Mouse (Mus musculus) liver, adult (tissue): ENCODE results near the gene Fdps.

Experiments
- GATA4 ChIP-seq: IDR thresholded peaks from 2 replicates; pipeline ENCODE4 v1.6.1; 2014; ENCODE audit warnings: mild to moderate bottlenecking, low read length; ENCODE audit not compliant: insufficient replicate concordance

Gene Fdps

DNA sequence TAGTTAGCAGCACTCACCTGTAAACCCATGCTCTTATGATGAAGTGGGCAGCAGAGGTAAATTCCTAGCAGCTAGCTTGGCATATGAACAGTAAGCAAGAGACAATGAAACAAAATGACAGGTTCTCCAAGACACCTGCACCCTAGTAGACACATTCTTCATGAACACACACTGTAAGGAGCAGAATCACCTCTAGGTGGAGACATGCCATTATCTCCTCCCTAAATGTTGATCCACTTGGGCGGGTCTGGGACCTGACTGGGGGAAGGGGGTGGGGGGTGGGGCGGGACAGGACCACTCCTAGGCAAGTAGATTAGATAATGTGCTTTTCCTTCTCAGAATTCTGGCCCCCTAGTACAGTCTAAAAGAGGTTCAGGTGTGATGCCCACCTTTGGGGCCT is 13.8 kb upstream of the Fdps start:
- no peak for TF ChIP-seq GATA4

DNA sequence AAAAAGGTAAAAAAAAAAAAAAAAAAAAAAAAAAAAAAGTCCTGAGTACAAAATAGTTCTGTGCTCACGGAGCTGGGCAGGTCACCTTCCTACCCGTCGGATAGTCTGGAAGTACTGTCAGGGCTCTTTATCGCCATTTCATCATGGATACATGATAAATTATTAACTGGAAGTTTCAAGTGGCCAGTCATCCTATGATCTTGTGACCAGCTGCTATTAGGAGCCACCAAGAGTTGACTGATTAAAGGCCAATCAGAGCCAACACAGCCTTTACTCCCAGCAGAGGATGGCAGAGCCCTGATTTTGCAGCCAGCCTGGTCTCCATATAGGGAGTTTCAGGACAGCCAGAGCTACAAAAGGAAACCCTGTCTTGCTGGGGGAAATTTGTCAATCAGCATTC is 11.3 kb upstream of the Fdps start:
- no peak for TF ChIP-seq GATA4

DNA sequence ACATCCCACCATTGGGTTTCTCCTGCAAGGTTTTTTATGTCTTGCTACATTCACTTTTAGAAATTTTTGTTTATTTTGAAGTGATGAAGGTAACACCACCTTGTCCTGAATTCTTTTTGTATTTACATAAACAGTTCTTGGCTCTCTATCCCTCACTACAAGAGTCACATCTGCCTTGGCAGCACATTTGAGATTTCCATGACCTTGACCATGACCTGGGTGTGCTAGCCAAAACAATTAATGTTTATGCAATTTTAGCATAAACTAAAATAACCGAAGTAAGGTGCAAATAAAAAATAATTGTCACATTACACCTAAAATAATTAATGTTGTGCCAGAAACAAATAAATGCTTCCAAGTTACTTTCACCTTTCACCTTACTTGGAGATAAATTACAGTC is 6.4 kb upstream of the Fdps start:
- no peak for TF ChIP-seq GATA4

DNA sequence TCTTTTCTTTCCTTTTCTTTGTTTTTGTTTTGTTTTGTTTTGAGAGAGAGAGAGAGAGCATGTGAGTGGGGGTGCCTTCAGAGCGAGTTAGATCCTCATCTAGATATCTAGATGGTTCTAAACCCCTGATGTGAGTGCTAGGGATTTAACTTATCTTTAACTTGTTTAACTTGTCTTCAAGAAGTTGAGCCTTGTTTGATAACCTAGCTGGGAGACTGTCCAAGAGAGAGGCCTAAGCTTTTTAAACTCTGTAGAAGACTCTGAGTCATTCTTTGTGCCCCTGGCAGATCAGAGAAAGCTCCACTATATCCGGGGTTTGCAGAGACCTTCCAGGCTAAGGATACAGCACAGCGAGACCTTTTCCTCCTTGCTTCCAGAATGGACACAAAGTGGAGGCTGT is 5.8 kb upstream of the Fdps start:
- no peak for TF ChIP-seq GATA4

DNA sequence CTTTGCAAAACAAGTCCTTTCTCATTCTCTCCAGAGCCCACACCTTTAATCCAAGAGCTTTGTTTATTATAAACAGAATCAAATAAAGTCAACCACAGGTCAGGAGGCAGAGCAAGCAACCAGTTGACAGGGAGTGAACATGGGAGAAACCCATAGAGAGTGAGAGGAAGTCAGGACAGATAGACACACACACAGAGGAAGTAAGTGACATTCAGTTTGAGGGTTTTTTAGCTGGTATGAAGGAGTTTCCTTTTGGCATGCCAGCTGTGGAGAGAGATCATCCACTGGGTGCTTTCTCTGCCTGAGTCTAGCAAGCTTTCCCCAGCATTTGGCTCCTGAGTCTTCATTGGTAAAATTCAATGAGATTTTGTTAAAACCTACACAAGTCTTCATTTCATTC is 5.1 kb upstream of the Fdps start:
- no peak for TF ChIP-seq GATA4

DNA sequence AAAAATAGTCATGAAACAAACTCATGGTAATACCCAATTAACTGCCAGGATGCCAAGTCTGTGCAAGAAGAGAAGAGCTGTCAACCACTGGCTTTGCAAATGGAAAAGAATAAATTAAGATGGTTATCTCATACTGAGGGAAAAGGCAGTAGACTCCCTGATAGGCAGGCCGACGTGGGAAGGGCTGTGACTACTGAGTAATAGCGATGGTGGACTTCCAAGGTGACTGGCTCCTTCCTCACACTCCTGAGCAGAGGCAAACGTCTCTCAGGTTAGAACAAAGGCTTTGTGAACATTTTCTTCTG is 1.5 kb upstream of the Fdps start:
- TF ChIP-seq GATA4, result no peak

DNA sequence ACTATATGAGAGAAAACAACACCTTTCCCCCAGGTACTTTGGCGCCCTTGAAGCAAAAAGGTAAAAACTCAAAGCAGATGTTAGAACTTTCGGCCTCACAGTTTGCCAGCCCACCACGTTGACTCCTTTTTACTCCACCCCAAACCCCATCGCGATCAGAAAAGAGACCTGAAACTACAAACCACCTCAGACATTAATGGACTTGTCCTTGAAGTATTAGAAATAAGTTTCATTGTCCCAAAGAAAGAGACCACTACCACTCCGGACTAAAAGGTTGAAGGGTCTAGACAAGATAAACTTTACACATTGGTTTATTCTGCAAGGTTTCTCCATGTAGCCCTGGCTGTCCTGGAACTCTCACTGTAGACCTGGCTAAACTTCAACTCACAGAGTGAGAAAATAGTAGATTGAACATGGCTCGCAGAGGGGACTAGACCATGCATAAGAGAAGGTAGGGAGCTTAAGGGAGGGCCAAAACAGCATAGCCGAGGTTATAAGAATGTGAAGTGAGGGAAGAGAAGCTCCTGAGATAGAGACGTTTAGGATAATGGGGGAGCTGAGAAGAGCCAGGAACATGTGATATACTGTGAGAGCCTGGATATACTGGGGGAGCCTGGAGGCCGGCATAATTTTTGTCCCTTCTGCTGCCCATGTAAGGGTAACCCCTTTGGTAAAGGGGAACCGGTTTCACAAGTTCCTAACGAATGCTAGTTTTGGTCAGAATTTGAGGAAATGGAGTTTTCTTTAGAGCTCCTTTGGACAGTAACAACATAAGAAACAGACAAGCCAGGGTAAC is 934 bp upstream of the Fdps start:
- no peak for TF ChIP-seq GATA4

DNA sequence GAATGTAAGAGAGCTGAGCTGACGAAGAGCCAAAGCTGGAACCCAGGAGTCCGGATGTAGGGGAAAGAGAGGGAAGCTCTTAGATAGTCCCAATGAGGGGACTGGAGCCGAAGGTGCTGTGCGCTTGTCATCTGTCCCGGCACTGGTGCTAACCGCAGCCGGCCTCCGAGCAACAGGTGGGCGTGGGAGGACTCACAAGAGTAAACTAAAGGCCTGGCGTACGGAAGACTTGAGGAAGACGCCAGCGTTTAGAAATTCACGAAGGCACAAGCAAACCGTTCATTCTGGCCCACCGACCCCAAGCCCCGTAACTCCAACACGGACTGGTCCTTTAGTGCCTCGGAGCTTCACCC is 324 bp downstream of the Fdps start:
- no peak for TF ChIP-seq GATA4

DNA sequence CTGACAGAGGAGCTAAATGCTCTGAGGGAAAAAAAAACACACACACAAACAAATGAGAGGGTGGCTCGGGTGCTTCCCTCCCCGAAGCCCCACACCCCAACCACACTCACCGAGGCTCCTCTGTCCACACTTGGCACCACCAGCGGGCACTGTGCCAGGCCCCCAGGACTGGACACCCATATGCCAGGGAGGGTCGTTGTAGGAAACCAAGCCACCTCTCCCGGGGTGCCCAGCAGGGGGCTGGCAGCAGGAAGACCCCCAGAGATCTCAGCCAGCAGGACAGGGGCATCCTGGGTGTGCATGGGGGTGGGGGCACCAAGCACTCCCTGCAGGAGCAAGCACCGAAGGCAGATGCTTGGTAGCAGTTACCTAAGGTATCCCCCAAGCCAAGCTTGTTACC is 948 bp downstream of the Fdps start, which contains the start of gene Gm43738:
Gm43738 (minus strand) TSS at position 289 of the 400 bp plus-strand sequence.
- no peak for TF ChIP-seq GATA4

DNA sequence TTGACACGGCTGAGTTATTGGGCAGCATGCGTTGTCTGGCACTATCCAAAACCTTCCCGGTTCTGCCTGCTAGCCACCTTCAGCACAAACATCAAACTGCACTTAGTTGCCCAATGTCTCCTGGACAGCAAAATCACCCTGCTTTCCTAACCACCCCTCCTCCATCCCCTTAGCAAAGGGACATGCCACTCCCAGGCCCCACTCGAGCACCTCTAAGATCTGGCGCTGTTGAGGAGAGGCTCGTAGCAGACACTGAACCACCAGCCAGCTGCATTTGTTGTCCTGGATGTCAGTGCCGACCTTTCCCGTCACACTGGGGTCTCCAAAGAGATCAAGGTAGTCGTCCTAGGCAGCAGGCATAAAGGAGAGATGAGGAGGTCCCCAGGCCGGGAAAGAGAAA is 7.7 kb downstream of the Fdps start:
- TF ChIP-seq GATA4, result no peak

DNA sequence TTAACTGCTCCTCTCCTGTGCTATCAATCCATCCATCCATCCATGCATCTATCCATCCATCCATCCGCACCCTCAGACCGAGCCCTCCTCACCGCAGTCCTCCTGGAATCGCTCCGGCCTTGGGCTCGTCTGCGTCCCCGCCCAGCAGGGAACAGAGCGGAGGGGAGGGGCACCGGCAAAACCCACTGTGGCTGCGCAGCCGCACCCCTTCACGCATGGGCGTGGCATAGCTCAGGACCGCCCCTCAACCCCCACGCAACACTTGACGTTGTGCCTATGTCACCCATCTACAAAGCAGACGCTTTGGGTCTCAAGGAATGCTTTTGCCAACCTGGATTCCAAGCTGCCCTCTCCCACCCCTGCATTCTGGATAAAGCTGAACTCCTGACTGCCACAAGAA is 8.6 kb downstream of the Fdps start, which contains the start of gene Rusc1:
Rusc1 (minus strand) TSS at position 137 of the 400 bp plus-strand sequence.
- no peak for TF ChIP-seq GATA4

DNA sequence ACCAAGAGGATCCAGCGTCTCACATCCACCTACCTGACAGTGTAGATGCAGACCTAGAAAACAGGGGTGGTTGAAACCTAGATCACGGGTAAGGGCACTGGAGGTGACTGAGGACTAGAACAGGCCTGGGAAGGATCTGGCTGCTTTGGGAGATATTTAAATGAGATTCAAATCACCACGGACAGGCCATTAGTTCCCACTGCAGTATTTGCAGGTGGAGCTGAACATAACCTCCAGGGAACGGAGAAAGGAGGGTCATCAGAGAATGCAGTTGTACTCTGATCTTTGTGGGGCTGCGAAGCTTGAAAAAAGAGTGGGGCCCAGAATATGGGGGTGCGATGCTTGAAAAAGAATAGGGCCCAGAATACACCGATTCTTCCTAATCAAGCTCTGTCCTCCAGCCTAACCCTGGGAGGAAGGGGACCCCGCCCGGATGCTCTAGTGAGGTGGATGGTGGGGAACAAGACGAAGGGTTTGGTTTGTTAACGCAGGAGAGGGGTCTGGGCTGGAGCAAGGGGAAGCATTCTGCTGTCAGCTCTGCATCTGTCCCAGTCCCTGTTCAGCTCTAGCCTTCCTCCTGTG is 9.2 kb downstream of the Fdps start:
- TF ChIP-seq GATA4, result no peak

DNA sequence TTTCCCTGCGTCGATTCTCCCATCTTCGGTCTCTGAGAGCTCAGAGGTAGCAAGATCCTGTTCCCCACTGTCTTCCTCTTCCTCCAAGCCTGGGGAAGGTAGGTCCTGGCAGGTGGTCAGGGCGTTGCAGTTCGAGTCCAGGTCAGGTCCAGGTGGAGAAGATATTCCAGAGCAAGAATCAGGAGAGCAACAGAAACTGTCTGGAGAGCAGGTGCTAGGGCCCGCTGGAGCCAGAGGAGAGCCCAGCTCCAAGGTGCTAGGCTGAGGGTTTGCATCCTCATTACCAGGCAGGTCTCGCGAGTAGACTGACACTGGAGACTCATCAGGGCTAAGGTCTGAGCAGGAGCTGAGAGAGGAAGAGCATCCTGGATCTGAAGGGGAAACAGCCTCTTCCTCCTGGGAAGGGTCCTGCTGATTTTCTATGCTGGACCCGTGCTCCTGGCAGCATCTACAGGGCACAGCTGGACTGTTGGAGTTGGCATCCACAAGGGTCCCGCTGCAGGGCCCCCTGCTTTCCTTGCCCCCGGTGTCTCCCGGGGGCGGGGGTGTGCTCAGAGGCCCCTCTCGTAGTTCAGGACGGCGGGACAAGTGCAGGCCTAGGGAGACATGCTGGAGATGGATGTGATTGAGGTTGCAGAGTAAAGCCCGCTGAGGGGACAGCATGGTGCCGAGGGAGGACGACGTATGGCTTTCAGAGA is 9.8 kb downstream of the Fdps start:
- TF ChIP-seq GATA4, result no peak

DNA sequence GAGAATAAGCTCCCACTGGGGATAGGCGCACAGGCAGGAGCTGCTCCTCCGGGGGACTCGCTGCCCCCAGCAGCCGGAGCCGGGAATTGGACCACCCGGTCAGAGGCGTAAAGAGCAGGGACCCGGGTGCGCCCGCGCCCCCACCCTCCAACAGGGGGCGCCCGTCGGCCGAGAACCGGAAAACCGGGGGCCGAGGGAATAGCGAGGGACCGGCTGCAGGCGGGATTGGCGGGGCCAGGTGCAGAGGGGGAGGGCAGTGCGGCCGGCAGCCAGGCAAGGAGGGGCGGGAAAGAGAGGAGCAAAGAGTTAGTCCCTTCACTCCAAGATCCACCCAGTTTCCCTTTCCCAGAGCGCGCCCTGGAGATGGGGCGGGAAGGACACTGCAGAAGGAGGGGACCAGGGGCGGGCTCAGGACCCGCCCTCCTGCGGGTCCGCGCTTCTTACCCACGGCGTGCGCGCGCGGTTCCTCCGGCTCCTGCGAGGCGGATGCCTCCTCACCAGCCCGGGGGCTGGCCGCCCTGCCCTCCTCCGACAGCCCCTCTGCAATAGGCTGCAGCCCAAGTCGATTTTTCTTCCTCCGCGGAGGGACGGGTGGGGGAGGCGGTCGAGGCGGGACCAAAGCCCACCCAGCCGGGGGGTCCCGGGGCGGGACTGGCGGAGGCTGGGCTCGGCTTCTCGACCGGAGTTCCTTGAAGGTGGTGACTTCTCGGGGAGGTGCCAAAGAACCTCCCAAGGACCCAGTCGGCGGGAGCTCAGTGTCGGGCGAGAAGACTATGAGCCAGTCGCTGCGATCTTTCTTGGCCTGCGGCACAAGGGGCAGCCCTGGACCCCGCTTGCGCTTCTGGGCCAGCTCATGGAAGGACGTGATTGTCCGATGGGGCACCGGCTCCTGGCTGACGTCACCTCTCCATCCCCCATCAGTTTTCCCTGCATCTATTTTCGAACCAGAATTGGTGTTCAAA is 10.8 kb downstream of the Fdps start:
- TF ChIP-seq GATA4, result no peak

DNA sequence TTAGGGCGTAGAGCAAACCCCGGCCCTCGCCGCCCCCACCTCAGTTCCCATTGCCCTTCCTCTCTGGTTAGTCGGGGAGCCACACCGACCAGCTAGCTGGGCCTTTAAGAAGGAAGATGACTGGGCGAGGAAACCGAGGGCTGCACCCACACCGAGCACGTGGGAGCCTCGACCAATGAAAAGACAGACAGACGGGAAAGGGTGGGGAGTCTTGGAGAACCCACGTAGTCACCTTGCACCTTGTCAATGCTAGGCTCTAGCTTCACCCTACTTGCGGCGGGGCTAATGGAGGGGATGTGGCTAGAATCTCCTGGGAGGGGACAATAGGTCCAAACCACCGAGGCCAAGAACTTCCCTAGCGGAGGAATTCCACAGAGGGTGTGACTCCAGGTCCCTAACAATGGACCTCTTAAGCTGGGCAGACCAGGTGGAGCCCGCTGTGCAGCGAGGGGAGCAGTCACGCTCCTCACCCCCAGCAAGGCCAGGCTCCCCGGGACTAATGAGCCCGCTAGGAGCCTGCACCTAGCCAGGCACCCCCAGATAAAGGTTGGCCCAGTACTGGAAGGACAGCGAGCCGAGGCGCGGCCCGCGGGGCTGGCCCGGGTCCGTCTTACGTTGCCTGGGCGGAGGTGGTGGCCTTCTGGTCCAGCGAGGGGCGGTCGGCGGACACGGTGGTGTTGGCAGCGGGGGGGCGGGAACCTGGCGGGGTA is 11.7 kb downstream of the Fdps start:
- TF ChIP-seq GATA4, result no peak
